Mouse (Mus musculus): Measurements from ENCODE around the gene Gm10197.

Gene Gm10197

DNA sequence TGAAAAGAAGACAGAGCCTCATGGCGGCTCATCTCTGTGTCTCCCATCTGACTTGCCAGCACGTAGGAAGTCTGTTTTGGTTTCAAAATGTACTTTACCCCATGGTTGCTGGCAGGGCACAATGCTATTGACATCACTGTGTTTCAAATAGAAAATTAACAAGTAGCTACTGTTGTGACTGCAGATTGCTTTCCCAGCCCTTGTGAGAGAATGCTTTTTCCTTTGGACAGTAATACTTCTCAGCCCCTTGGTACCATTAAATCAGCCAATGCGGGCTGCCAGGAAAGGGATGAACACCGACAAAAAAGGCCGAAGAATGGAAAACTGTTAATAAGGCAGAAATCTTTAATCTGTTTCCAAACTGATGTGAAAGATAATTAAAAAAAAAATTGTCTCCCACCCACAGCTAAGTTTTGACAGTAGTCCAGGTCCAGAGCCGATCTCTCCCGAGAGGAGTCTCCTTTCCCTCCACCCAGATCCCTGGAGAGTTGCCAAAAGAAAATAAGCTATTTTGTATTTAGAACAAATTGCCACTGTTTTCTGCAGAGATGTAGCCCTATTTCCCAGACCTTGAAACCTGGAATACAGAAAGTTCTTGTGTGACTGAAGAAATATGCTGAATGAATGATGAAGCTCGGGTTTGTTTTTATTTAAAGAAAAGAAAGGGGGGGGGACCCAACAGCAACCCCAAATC, 11.2 kb downstream of the Gm10197 start:
- in situ Hi-C loops (cut with MboI, MseI), result loop anchor here (5.0 kb wide), 1 partner anchor 103 kb away; no protein-coding TSS in a partner anchor

DNA sequence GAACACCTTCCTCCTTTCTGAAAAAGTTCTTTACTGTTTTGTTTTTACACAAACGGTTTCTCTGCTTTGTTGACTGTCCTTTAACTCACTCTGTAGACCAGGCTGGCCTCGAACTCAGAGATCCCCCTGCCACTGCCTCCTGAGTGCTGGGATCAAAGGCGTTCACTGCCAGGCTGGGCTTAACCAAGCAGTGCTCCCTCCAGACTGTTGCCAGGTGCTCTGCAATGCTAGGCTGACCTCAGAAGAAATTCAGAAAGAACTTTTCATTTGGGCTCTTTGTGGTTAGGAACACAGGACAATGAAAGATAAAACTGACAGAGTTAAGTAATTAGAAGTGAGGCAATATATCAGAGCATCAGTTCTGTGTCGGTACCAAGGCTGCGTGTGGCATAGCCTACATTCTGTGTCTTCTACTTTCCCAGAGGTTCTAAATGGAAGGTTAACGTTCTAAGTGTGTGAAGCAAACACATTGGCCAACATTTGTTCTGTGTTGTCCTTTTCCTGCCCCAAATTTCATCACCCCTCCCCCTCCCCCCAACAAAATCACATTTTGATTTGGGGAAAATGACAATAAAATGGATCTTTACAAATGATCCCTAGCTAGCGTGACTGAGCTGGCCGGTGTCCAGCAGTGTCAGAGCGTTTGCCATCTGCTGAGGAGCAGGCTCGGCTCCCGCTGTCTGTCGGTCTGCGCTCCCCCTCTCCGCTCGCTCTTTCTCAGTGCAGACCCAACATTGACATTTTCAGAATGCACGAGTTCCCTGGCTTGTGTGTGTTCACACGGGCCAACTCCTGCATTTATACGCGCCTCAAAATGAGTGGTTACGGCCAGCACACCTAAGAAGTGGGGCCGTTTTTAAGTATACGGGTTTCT, 12.2 kb downstream of the Gm10197 start:
- in situ Hi-C loops (cut with MboI, MseI), result loop anchor here (5.0 kb wide), 1 partner anchor 102 kb away; no protein-coding TSS in a partner anchor

DNA sequence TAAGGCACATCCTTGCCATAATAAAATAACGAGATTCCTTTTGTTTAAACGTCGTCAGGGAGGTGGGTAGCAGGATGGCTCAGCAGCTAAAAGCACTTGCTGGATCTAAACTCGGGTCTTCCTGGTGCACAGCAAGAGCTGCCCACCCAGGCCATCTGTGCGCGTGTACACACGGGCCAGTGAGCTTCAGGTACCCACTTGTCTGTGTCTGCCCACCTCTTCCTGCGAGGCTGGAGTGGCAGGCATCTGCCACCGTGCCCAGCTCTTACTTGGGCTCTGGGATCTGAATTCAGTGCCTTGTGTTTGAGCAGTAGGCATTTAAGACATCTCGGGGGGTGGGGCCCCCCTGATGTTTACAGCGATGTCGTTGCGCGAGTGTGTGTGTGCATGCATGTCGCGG, 16.5 kb downstream of the Gm10197 start:
- in situ Hi-C loops (cut with MboI, MseI), result no loop called here

DNA sequence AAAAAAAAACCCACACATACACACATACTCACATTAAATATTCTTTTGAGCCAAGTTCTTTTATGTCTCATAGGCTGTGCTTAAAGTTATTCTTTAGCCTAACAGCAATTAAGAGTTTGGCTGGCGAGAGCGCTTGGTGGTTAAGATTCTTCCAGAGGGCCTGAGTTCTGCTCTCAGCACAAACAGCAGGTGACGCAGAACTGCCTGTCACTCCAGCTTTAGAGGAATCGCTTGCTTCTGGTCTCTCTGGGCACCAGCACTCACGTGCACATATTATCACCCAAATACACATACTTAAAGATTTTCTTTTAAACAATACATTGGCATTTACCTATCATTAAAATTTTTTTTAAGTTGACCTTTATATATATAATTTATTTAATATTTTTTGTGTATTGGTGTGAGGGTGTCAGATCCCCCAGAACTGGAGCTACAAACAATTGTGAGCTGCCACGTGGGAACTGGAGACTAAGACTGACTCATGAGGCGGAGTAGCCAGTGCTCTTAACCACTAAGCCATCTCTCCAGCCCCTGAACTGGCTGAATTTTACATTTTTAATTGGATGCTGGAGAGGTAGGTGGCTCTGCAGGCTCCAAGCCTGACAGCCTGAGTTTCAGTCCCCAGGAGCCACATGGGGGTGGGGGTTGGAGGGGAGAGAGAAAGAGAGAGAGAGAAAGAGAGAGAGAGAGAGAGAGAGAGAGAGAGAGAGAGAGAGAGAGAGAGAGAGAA, 17.1 kb downstream of the Gm10197 start:
- in situ Hi-C loops (cut with MboI, MseI), result no loop called here

DNA sequence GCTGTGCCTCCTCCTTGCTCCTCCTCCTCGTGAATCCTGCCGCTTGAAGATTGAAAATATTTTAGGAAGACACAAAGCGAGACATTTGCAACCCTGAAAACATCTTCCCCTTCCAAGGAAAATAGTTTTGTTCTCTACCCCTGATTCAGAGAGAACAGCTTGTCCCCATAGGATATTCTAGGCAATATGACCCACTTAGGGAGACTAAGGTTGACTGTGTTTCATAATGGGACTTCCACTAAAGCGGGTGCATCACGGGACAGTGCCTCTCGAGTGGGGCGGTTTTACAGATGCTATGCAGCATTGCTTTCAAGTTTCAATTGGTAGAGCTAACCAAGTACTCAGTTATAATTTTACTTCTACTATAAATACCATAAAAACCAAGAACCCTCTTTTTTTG, 17.7 kb downstream of the Gm10197 start:
- in situ Hi-C loops (cut with MboI, MseI), result no loop called here

DNA sequence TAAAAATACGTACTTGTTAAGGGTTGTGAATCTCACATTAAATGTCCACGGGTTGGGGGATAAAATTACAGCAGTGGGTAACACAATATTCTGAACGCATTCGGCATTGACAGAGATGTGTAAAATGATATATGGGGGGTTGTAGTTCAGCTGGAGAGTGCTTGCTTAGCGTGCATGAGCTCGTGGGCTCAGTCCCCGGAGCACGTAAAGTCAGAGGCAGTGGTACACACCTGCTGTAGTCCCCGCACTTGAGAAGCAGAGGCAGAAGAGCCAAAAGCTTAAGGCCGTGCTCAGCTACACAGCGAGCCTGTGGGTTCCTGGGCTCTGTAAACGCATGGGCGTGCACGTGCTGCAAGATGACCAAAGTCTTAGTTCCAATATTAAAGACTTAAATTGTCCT, 25.8 kb downstream of the Gm10197 start:
- in situ Hi-C loops (cut with MboI, MseI), result no loop called here

DNA sequence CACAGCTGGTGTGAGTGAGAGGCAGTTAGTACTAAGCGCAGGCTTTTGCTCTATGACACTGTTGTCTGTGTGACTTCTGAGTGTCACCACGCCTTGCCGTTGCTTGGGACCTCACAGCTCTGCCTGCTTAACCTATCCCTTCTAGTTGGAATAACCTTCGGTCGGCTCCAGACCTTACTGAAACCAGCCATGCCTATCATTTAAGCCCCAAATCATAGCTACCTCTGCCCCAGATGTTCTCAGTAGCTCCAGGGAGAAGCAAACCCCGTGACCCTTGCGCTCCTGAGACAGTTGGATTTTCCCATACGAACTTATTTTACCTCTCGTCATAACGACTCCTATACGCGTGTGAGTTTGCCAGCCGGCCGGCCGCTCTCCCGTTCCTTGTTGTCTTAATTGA, 27.5 kb downstream of the Gm10197 start:
- in situ Hi-C loops (cut with MboI, MseI), result no loop called here

DNA sequence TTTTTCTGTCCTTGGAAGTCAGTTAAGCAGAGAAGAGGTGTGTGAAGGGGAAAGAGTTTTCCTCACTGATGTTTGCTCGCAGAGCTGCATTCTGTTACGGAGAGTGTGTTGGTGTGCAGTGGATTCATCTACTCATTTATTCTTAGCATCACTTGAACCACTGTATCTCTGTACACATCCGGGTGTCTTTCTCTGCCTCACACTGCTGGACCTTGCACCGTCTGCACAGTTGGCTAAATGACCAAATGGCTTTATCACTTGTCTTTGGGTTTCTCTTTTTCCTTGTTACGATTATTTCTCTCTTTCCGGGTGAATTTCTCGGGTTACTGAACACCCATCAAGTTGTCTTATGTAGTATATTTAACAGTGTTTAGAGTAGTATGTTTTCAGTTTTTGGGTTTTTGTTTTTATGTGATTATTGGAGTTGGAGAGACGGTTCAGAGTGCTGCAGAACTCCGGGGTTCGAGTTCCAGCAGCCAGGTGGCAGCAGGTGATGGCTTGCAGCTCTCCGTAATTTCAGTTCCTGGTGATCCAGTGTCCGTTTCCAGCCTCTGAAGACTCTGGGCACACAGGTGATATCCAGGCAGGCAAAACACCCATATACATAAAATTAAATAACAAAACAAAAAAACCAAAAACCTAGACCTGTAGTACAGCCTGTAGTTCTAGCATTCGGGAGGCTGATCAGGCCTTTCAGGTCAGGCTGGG, 28.2 kb downstream of the Gm10197 start:
- in situ Hi-C loops (cut with MboI, MseI), result no loop called here

DNA sequence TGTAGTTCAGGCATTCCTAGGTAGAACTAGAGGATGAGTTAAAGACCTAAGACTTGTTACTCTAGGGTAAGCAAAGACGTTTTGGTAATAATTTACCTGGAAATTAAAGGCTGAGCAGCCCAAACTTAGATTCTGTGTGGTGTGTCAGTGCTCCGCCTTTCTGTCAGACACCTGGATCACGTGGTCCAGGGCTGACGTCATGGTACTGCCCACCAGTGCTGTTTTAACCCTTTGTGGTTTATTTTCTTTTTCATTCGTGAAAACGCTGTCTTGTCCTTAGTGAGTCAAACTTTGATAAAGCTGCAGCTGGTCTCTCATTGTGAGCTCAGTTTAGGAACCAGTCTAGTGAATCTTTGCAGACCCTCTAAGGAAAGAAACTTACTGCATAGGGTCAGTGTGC, 31.1 kb downstream of the Gm10197 start:
- in situ Hi-C loops (cut with MboI, MseI), result no loop called here

DNA sequence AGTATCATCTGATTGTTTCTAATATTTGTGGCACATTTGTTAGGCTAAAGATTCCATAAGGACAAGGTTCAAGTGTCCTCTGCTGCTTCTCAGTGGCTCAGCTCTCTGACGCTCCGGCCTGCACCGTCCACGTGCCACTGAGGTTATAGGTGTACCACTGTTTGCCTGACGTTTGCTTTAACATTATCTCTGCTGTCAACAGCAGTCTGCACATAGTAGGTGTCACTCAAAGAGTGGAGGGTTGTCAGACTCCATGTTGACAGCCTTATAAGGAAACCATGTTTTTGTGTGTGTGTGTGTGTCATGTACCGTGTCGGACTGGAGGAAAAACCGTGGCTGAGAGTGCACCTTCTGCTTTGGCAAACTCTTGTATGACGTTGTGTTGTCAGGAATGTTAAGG, 36.3 kb downstream of the Gm10197 start:
- in situ Hi-C loops (cut with MboI, MseI), result no loop called here

DNA sequence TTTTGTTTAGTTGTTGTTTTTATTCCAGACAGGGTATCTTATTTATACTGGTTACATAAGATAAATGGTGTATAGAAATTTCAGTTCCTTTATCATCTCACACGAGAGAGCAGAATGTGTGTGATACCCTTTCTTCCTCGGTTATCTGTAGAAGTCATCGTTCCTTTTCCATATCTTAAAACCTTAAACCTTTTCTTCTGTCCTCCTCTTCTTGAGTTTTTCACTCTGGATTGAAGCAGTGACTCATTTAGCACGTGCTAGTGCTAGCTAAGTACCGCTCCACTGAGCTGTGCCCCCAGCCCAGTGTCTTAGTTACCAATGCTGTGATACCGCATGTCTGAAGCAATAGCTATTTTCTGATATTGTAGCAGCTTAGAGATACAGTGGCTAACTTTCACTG, 37.8 kb downstream of the Gm10197 start:
- in situ Hi-C loops (cut with MboI, MseI), result no loop called here

DNA sequence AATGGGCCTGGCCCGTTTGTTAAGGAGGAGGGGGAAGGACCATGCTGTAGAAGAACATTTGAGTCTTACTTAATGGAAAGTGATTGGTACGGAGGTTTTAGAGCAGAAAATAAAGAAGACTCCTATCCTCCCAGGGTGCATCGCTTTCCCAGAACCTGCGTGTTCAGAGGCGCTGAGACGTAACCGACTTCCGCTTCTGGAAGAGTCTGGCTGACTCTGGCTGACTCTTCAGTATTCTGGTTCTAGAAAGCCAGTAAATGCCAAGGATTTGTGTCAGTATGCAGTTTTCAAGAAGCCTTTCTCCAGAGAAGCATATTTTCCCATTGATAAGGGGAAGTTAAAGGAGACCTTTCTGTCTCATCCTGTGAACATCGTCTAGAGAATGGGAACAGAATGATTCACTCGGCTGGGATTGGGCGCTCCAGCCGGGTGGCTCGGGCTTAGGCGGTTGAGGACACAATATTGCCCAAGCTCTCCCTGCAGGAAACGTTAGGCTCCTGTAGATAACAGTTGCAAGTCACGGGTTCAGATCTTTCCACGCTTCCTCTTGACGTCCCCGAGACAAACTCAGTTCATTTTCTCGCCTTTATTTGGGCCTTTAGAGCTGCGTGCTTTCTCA, 39.6 kb downstream of the Gm10197 start:
- in situ Hi-C loops (cut with MboI, MseI), result no loop called here

DNA sequence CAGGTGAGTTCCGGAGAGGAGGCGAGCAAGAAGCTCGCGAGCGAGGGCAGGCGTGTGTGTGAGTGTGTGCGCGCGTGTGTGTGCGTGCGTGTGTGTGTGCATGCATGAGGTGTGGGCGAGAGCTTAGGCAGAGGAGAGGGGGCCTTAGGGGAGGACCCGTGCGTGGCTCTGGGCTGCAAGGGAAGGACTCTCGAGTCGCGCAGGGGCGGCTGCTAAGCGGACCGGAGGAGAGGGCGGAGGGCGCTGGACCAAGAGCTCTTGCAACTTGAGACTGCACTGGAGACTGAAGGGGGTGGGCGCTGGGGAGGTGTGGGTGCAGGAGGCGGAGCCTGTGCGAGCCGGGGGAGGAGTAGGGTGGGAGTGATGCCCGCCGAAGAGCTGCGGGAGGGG, 41.6 kb downstream of the Gm10197 start:
- in situ Hi-C loops (cut with MboI, MseI), result no loop called here

DNA sequence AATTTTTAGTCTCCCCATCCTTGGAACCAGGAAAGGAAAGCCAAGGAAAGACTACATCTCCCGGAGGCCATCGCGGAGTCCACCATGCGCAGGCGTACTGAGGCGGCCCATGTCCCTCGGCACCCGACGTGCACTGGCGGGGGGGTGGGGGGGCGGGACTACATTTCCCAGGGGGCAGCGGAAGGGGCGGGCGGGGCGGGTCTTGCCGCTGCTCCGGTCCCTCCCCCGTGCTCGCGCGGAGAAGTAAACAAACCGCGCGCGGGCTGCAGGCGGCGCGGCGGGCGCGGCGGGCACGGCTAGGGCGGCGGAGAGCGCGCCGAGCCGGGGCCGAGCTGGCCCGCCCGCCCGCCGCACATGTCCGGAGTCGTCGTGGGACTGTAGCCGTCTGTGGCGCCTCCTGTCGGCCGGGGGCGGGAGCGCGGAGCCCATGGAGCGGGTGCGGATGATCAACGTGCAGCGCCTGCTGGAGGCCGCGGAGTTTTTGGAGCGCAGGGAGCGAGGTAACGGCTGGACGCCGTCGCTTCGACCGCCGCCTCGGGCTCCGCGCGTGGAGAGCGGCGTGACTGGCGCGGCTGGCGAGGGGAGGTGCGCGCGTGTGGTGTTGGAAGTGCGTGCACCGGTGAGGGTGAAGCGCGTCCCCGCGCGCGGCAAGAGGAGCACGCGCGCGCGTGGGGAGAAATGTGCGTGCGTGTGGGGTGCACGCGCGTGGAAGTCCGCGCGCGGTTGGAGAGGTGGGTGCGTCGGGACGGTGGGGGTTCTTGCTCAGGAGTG, 42.2 kb downstream of the Gm10197 start:
- in situ Hi-C loops (cut with MboI, MseI), result no loop called here

DNA sequence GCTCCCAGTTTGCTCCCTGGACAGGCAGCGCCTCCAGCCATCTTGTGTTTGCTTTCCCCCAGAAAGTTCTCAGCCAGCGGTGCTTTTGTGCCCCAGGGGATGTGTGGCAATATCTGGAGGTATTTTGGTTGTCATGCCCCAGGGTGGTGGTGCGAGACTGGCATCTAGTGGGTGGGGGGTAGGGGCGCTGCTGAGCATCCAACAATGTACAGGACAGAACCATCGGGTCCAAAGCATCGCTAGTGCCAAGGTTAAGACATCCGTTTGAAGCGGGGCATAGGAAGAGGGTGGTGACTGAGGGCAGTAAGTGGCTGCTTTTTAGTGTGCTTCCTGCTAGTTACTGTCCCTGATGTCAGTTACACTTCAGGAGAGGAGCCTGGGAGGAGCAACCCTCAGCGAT, 43.5 kb downstream of the Gm10197 start:
- in situ Hi-C loops (cut with MboI, MseI), result no loop called here

DNA sequence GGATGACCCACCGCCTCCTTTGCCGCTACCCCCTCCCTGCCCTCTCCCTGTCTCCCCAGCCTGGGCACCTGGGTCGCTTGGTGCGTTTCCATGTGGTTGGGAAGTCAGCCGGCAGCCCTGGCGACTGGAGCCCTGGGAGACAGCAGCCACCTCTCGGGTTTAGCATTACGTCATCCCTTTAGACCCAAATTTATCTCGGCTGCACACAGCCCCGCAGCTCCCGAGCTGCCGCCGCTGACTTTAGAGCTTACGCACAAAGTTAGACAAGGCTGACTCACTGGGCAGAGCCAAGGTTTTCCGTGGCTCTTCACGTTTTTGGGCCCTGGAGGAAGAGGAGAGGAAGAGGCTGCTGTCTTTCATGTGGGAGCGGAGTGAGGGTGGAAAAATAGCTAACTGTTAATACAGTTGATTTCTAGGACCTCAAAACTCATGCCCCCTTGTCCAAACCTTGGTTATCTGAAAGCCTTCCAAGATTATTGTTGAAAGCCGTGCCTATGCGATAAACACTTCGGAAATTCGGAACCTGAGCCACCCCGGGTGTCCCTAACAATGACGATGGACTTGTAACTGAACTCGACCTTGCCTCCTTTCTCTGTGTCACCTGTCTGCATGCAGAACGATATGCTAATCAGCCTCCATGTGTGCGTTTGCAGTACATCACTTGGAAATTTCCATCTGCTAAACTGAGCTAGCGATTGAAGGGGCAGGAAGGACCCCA, 45.8 kb downstream of the Gm10197 start:
- in situ Hi-C loops (cut with MboI, MseI), result no loop called here

DNA sequence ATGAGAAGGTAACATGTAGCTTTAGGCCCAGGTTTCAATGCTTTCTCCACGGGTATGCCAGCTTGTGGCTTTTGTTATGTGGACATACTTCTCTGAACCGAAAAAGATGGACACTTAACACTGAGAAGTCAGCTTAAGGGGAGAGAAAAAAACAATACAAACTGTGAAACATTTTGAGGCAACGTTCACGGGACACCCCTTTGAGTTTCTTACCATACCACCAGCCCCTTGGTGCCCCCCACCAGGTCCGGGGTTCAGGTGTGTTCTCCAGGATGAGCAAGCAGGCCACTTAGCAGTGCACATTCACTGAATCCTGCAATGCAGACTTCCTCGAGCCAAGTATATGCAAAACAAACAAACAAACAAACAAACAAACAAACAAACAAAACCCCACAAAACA, 46.7 kb downstream of the Gm10197 start:
- in situ Hi-C loops (cut with MboI, MseI), result no loop called here

DNA sequence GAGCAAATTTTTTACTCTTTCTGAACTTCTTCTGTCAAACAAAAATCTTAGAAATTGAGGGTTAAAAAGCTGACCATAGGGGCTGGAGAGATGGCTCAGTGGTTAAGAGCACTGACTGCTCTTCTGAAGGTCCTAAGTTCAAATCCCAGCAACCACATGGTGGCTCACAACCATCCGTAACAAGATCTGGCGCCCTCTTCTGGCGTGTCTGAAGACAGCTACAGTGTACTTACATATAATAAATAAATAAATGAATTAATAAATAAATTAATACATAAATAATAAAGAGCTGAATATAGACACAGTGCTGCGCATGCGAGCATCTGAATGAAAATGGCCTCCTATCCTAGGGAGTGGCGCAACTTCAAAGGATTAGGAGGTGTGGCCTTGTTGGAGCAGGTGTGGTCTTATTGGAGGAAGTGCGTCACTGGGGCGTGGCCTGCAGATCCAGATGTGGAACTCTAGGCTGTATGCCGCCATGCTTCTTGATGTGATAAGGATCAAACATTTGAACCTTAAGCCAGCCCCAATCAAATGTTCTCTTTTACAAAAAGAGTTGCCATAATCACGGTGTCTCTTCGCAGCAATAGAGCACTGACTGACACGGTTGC, 49.0 kb downstream of the Gm10197 start:
- in situ Hi-C loops (cut with MboI, MseI), result no loop called here
